Mouse (Mus musculus) forebrain, postnatal 0 days (tissue): ENCODE results near the gene Olfr56. TPM values are rescaled to one million over a fixed set of nuclear protein-coding genes. Genes with fewer than 3 reads are reported as not detected.

Experiments
- ATAC-seq: fragments of 200-750 bp; cut with Nextera tagmentation; 2 replicates; pipeline ENCODE4 v1.8.0; 2017; ENCODE audit warnings: mild to moderate bottlenecking, moderate library complexity
- DNase-seq: peaks from one replicate; pipeline ENCODE4 v3.0.0-alpha.2; 2015
- H3K27ac ChIP-seq: fragments of 300-500 bp; sonication (generic); 2 replicates; pipeline ENCODE4 v1.5.1; 2014; ENCODE audit warnings: low read depth, mild to moderate bottlenecking, antibody characterized with exemption, low read length, moderate library complexity, mixed read lengths
- H3K27me3 ChIP-seq: fragments of 300-500 bp; sonication (generic); 2 replicates; pipeline ENCODE4 v1.6.1; 2014; ENCODE audit warnings: mild to moderate bottlenecking, low read length, mixed read lengths; ENCODE audit not compliant: insufficient read depth
- H3K36me3 ChIP-seq: fragments of 300-500 bp; sonication (generic); 2 replicates; pipeline ENCODE4 v1.6.1; 2014; ENCODE audit warnings: mild to moderate bottlenecking, moderate library complexity; ENCODE audit not compliant: insufficient read depth
- H3K4me1 ChIP-seq: fragments of 300-500 bp; sonication (generic); 2 replicates; pipeline ENCODE4 v1.6.1; 2014; ENCODE audit warnings: antibody characterized with exemption; ENCODE audit not compliant: insufficient read depth
- H3K4me2 ChIP-seq: fragments of 300-500 bp; sonication (generic); 2 replicates; pipeline ENCODE4 v1.6.1; 2014; ENCODE audit warnings: low read depth, mild to moderate bottlenecking, moderate library complexity
- H3K4me3 ChIP-seq: fragments of 300-500 bp; sonication (generic); 2 replicates; pipeline ENCODE4 v1.5.1; 2014; ENCODE audit warnings: low read depth, low read length, mixed read lengths
- H3K9ac ChIP-seq: fragments of 300-500 bp; sonication (generic); 2 replicates; pipeline ENCODE4 v1.6.1; 2014; ENCODE audit warnings: mild to moderate bottlenecking
- H3K9me3 ChIP-seq: fragments of 300-500 bp; sonication (generic); 2 replicates; pipeline ENCODE4 v1.6.1; 2016; ENCODE audit warnings: low read length
- CTCF ChIP-seq: sonication (generic); IDR thresholded peaks from 2 replicates; pipeline ENCODE4 v1.5.1; 2016; ENCODE audit warnings: antibody characterized with exemption, control low read depth, low read depth
- WGBS: fragments of 180-500 bp; shearing (Covaris S2); extraction: QIAGEN DNeasy Blood & Tissue Kit; methylation state at CpG from one replicate; pipeline ENCODE4 v1.1.7; 2014; 5-methylcytosine and 5-hydroxymethylcytosine counted together
- polyA plus RNA-seq: library from polyadenylated mRNA; unstranded; fragments of >200 nt; fragmentation: Nextera tagmentation; extraction: Ambion mirVana; gene quantifications from 2 replicates; pipeline ENCODE4 v1.2.1, GENCODE M21; 2015
- total RNA-seq: library from RNA; depleted of rRNA; stranded (reverse); fragments of >200 nt; gene quantifications from 2 replicates; pipeline ENCODE4 v1.2.3, GENCODE M21; 2014

The Olfr56 gene
- total and polyA plus RNA-seq, 2 experiments from 2014 or later = not detected

GRCm38 (mm10) chr11:49086858-49087361, 108.2 kb downstream of the Olfr56 start:
- DNase-seq = no peak
- no peak for ATAC-seq
- H3K4me1 ChIP-seq = no peaks in the 10 kb centered on the region
- H3K4me3 ChIP-seq = no peak overlapping the region
- 85% methylated on average over 6 of the region's 6 CpGs for WGBS
- no peak for TF ChIP-seq CTCF
- H3K9ac ChIP-seq = no peak overlapping the region
- H3K27me3 ChIP-seq = no peaks in the 10 kb centered on the region
- no peaks in the 10 kb centered on the region for H3K36me3 ChIP-seq
- no peaks in the 10 kb centered on the region for H3K9me3 ChIP-seq
- no peak overlapping the region for H3K27ac ChIP-seq
- no peak overlapping the region for H3K4me2 ChIP-seq

- ATAC-seq (no peak), DNase-seq (no peak)
- TF ChIP-seq CTCF = no peak
- Histone ChIP-seq H3K9me3 (no peaks in the 10 kb centered on the region), H3K36me3 (no peaks in the 10 kb centered on the region), H3K27ac (no peak overlapping the region), H3K4me3 (no peak overlapping the region), H3K9ac (no peak overlapping the region), H3K27me3 (no peaks in the 10 kb centered on the region), H3K4me1 (no peaks in the 10 kb centered on the region), H3K4me2 (no peak overlapping the region)
- 44% methylated on average over 22 of the region's 22 CpGs for WGBS
Measured at GRCm38 (mm10) chr11:49087830-49088616, 109.3 kb downstream of the Olfr56 start.

- WGBS = 90% methylated on average over 5 of the region's 5 CpGs
- Histone ChIP-seq H3K9me3 (no peaks in the 10 kb centered on the region), H3K27ac (no peak overlapping the region), H3K4me2 (no peak overlapping the region), H3K36me3 (no peaks in the 10 kb centered on the region), H3K9ac (no peak overlapping the region), H3K4me3 (no peak overlapping the region), H3K4me1 (no peaks in the 10 kb centered on the region), H3K27me3 (no peaks in the 10 kb centered on the region)
- no peak for TF ChIP-seq CTCF
- DNase-seq (no peak), ATAC-seq (no peak)
Measured at GRCm38 (mm10) chr11:49088990-49089652, 110.4 kb downstream of the Olfr56 start.

GRCm38 (mm10) chr11:49089735-49090507, 111.2 kb downstream of the Olfr56 start:
- TF ChIP-seq CTCF = no peak
- H3K36me3 ChIP-seq = no peaks in the 10 kb centered on the region
- H3K4me2 ChIP-seq = no peak overlapping the region
- DNase-seq (no peak), ATAC-seq (no peak)
- H3K27ac ChIP-seq = no peak overlapping the region
- no peak overlapping the region for H3K9ac ChIP-seq
- 85% methylated on average over 3 of the region's 3 CpGs for WGBS
- H3K27me3 ChIP-seq = no peaks in the 10 kb centered on the region
- no peak overlapping the region for H3K4me3 ChIP-seq
- H3K9me3 ChIP-seq = no peaks in the 10 kb centered on the region
- H3K4me1 ChIP-seq = no peaks in the 10 kb centered on the region

- no peak for TF ChIP-seq CTCF
- Histone ChIP-seq H3K4me3 (no peak overlapping the region), H3K4me2 (no peak overlapping the region), H3K27ac (no peak overlapping the region), H3K4me1 (no peaks in the 10 kb centered on the region), H3K36me3 (no peaks in the 10 kb centered on the region), H3K27me3 (no peaks in the 10 kb centered on the region), H3K9ac (no peak overlapping the region), H3K9me3 (no peaks in the 10 kb centered on the region)
- 84% methylated on average over 5 of the region's 5 CpGs for WGBS
- DNase-seq (no peak), ATAC-seq (no peak)
Measured at GRCm38 (mm10) chr11:49090551-49090950, 111.9 kb downstream of the Olfr56 start.

- no peak for TF ChIP-seq CTCF
- no peaks in the 10 kb centered on the region for H3K9me3 ChIP-seq
Measured at GRCm38 (mm10) chr11:49091171-49091570, 112.5 kb downstream of the Olfr56 start.

More at GRCm38 (mm10) chr11:49091171-49091570, 112.5 kb downstream of the Olfr56 start:
- no peaks in the 10 kb centered on the region for H3K27me3 ChIP-seq
- H3K4me2 ChIP-seq = no peak overlapping the region
- 83% methylated on average over 4 of the region's 4 CpGs for WGBS
- H3K27ac ChIP-seq = no peak overlapping the region
- no peak overlapping the region for H3K9ac ChIP-seq
- H3K36me3 ChIP-seq = no peaks in the 10 kb centered on the region
- no peak for ATAC-seq
- no peak overlapping the region for H3K4me3 ChIP-seq
- H3K4me1 ChIP-seq = no peaks in the 10 kb centered on the region
- DNase-seq = no peak
